9 mouse cellular contexts compared by ENCODE assay signal in the genomic region with DNA sequence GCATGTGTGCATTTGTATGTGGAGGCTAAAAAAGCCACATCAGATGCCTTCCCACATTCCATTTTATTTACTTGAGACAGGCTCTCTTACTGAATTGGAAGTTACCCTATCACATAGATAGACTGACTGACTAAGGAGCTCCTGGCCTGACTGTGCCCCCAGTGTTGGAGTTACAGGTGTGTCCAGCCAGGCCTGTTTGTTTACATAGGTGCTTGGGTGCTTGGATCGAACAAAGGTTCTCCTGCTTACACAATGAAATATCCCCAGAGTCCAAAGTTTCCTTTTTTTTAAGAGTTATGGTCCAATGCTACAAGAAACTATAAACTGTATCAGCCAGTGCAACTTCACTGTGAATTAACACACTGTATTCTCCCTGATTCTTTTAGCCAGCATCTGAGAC.
"Had no signal": no experiment of that assay in that cellular context is flagged by ENCODE, and none has a peak within 500 bp of the region (broad histone marks: within the 10 kb centered on the region; RNA-seq: fewer than 3 reads in every experiment).

No protein-coding gene starts in this region.

- H3K9me3 ChIP-seq: limb, embryonic 15.5 days; liver, embryonic 13.5 days; midbrain, embryonic 12.5 days; neural tube, embryonic 13.5 days had no signal

- H3K27ac ChIP-seq: limb, embryonic 15.5 days; liver, embryonic 13.5 days; midbrain, embryonic 12.5 days; neural tube, embryonic 13.5 days had no signal

- H3K4me3 ChIP-seq: limb, embryonic 15.5 days; liver, embryonic 13.5 days; midbrain, embryonic 12.5 days; neural tube, embryonic 13.5 days had no signal

- H3K9ac ChIP-seq: limb, embryonic 15.5 days; liver, embryonic 13.5 days; midbrain, embryonic 12.5 days; neural tube, embryonic 13.5 days had no signal

- H3K27me3 ChIP-seq: limb, embryonic 15.5 days; liver, embryonic 13.5 days; midbrain, embryonic 12.5 days; neural tube, embryonic 13.5 days had no signal

- DNase-seq: kidney, adult 11 months; kidney, postnatal 14 days; liver, embryonic 13.5 days; right cerebral cortex, postnatal 14 days; thymus, postnatal 14 days had no signal

- ATAC-seq: midbrain, embryonic 16.5 days had no signal

- H3K4me1 ChIP-seq: limb, embryonic 15.5 days; liver, embryonic 13.5 days; midbrain, embryonic 12.5 days; neural tube, embryonic 13.5 days had no signal

- H3K4me2 ChIP-seq: limb, embryonic 15.5 days; liver, embryonic 13.5 days; midbrain, embryonic 12.5 days; neural tube, embryonic 13.5 days had no signal

- H3K36me3 ChIP-seq: limb, embryonic 15.5 days; liver, embryonic 13.5 days; midbrain, embryonic 12.5 days; neural tube, embryonic 13.5 days had no signal
